ENCODE assay signal across 23 mouse cellular contexts in the genomic region with DNA sequence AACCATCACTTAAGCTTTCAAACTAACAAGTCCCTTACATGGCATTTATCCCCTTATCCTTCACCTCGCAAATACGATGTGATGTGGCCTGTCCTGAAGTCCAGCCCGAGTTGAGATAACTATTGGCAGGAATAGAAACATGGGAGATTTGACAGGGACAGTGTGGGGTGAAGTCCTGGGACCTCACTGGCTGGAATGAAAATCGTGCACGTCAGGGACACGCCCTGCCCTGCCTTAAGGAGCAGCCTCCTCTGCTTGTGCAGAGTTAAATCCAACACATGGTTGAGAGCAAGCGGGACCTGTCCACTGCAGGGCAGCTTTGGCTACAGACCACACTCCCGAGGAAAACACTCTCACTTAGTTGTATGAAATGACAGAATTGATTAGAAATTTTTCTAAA.
"Had no signal": no experiment of that assay in that cellular context is flagged by ENCODE, and none has a peak within 500 bp of the region (broad histone marks: within the 10 kb centered on the region; RNA-seq: fewer than 3 reads in every experiment).

No protein-coding gene starts in this region.

- H3K27me3 ChIP-seq: liver, embryonic 12.5 days; liver, embryonic 15.5 days; megakaryocyte, embryonic 14.5 days; neural tube, embryonic 12.5 days had no signal

- H3K4me1 ChIP-seq: liver, embryonic 12.5 days; liver, embryonic 15.5 days; megakaryocyte, embryonic 14.5 days had no signal

- ATAC-seq: liver, embryonic 12.5 days; midbrain, embryonic 15.5 days had no signal

- H3K36me3 ChIP-seq: limb, embryonic 10.5 days; limb, embryonic 13.5 days; liver, embryonic 12.5 days; liver, embryonic 15.5 days; lung, embryonic 15.5 days; midbrain, embryonic 15.5 days; neural tube, embryonic 12.5 days; neural tube, embryonic 15.5 days had no signal

- H3K4me2 ChIP-seq: limb, embryonic 13.5 days; liver, embryonic 12.5 days; liver, embryonic 15.5 days; lung, embryonic 15.5 days; midbrain, embryonic 11.5 days; midbrain, embryonic 15.5 days; neural tube, embryonic 12.5 days; neural tube, embryonic 15.5 days had no signal

- H3K9me3 ChIP-seq: limb, embryonic 10.5 days; limb, embryonic 13.5 days; liver, embryonic 12.5 days; liver, embryonic 15.5 days; lung, embryonic 15.5 days; midbrain, embryonic 15.5 days; neural tube, embryonic 12.5 days; neural tube, embryonic 15.5 days had no signal

- H3K27ac ChIP-seq: kidney, postnatal 0 days; limb, embryonic 10.5 days; limb, embryonic 13.5 days; liver, embryonic 12.5 days; liver, embryonic 15.5 days; lung, embryonic 15.5 days; neural tube, embryonic 12.5 days; neural tube, embryonic 15.5 days; stomach, postnatal 0 days had no signal

- DNase-seq: kidney, postnatal 25 days; liver; lung, adult 18-20 months; lung, postnatal 10 days; lung, postnatal 36 days; right cerebral cortex, adult 18-20 months; right cerebral cortex, postnatal 14 days; right cerebral cortex, postnatal 4 days; thymus, adult 2 months; thymus, postnatal 14 days; thymus, postnatal 4 days had no signal

- H3K4me3 ChIP-seq: limb, embryonic 10.5 days; limb, embryonic 13.5 days; liver, embryonic 12.5 days; liver, embryonic 15.5 days; lung, embryonic 15.5 days; megakaryocyte, embryonic 14.5 days; midbrain, embryonic 15.5 days; neural tube, embryonic 12.5 days; neural tube, embryonic 15.5 days had no signal

- H3K9ac ChIP-seq: limb, embryonic 13.5 days; liver, embryonic 12.5 days; liver, embryonic 15.5 days; lung, embryonic 15.5 days; midbrain, embryonic 15.5 days; neural tube, embryonic 12.5 days; neural tube, embryonic 15.5 days had no signal
